Mouse (Mus musculus): Measurements from ENCODE around the gene Coro2b. TPM values are rescaled to one million over a fixed set of nuclear protein-coding genes. Genes with fewer than 3 reads are reported as not detected.
"Not testable (repeated sequence)": the region's sequence is repeated elsewhere in the genome, so short reads cannot be mapped to it uniquely, and the experiment has no call there.

Gene Coro2b
- polyA plus RNA-seq, 1 experiment from 2014 or later = 3.7 TPM

DNA sequence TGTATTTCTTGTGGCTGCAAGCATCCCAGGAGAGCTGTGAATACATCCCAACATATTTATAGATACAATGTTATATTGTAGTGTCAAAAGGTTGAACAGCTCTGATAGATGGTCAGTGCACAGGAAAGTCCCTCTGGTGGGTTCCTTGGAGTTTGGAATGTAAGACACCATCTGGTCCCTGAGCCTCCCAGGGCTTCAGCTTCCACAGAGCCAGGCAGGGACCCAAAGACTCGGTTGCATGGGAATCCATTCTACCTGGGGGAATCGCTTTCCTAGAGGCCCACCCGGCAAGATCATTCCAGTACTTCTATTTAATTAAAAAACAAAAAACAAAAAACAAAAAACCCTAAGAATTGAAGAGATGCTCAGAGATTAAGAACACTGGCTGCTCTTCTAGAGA lies 78.4 kb downstream of the Coro2b start:
- no peaks in the 10 kb centered on the region for H3K36me3 ChIP-seq (ENCODE audit: control insufficient read depth, insufficient read depth, low read length)
- no peak overlapping the region for H3K4me2 ChIP-seq
- no peaks in the 10 kb centered on the region for H3K27me3 ChIP-seq (ENCODE audit: control insufficient read depth, insufficient read depth, low read length)
- WGBS (ENCODE audit: insufficient replicate concordance) = 80% methylated on average over 3 of the region's 3 CpGs
- H3K27ac ChIP-seq (ENCODE audit: low read depth, low read length) = no peak overlapping the region
- no peaks in the 10 kb centered on the region for H3K9me3 ChIP-seq (replicated peaks; ENCODE audit: control insufficient read depth, low read length)
- no peak overlapping the region for H3K4me3 ChIP-seq (ENCODE audit: low read depth, low read length)
- ATAC-seq (replicated peaks; ENCODE audit: insufficient number of reproducible peaks, low FRiP score, low TSS enrichment) = no peak
- no peak overlapping the region for H3K9ac ChIP-seq (ENCODE audit: low read depth, low read length)
- H3K4me1 ChIP-seq (ENCODE audit: control insufficient read depth, insufficient read depth, low read length) = peaks cover 27% of the 10 kb centered on the region

DNA sequence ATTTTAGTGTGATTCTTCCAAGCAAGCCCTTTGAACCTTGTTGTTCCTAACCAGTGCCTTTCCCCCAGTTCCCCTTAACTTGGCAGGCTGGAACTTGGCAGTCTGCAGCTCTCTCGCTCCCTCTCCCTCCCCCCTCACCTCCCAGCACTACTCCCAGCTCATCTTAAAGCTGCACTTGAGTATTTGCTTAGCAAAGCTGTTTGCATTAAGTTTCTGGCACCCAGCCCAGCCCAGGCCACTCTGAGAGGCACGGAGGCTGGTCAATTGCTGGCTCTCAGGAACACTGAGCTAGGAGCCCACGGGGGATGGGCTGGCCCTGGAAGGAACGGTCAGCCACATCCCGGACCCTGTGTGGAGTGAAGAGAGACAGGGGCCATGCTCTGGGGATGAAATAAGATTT lies 80.8 kb downstream of the Coro2b start:
- Histone ChIP-seq H3K36me3 (ENCODE audit: control insufficient read depth, insufficient read depth, low read length) (no peaks in the 10 kb centered on the region), H3K9me3 (replicated peaks; ENCODE audit: control insufficient read depth, low read length) (no peaks in the 10 kb centered on the region), H3K9ac (ENCODE audit: low read depth, low read length) (no peak overlapping the region), H3K4me1 (ENCODE audit: control insufficient read depth, insufficient read depth, low read length) (peaks cover 48% of the 10 kb centered on the region), H3K4me3 (ENCODE audit: low read depth, low read length) (no peak overlapping the region), H3K27me3 (ENCODE audit: control insufficient read depth, insufficient read depth, low read length) (no peaks in the 10 kb centered on the region), H3K27ac (ENCODE audit: low read depth, low read length) (peak overlapping the region; percentile 78), H3K4me2 (peak overlapping the region; percentile 14; the same call in 1 of the 2 replicates)
- ATAC-seq (replicated peaks; ENCODE audit: insufficient number of reproducible peaks, low FRiP score, low TSS enrichment) = peak; percentile 50
- WGBS (ENCODE audit: insufficient replicate concordance) = 14% methylated on average over 5 of the region's 5 CpGs

DNA sequence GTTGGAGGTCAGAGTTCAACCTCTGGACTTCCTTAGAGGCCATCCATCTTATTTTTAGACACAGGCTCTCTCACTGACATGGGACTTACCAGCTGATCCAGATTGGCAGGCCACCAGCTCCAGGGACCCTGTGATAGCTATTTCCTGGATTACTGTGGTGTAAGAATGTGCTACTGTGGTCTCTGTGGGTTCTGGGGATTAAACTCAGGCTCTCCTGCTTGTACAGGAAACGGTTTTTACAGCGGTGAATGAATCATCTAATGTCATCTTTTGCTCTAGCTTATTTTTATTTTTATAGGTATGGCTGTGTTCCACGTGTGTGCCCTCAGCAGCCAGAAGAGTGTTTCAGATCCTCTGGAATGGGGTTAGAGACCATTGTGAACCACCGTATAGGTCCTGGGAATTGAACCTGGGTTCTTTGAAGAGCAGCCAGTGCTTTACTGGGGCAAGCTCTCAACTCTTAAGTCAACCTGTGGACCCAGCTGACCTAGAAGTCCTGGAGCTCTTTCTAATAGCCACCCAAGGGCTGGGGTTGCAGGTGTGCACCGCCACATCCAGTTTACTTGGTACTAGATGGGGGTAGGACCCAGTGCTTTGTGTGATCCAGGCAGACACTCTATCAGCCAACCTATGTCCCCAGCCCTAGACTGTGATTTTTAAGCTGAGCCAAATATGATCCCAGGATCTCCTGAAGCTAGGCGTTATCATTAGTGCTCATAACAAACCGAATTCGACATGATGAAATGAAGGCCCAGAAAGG lies 81.5 kb downstream of the Coro2b start:
- no peak for ATAC-seq (replicated peaks; ENCODE audit: insufficient number of reproducible peaks, low FRiP score, low TSS enrichment)
- no peaks in the 10 kb centered on the region for H3K36me3 ChIP-seq (ENCODE audit: control insufficient read depth, insufficient read depth, low read length)
- peak overlapping the region; percentile 78 for H3K27ac ChIP-seq (ENCODE audit: low read depth, low read length)
- 0 out of 2 replicates have a peak overlapping the region, but pooled peaks have one; percentile 14 for H3K4me2 ChIP-seq
- H3K9ac ChIP-seq (ENCODE audit: low read depth, low read length) = 0 out of 2 replicates have a peak overlapping the region, but pooled peaks have one; percentile 43
- no peak overlapping the region for H3K4me3 ChIP-seq (ENCODE audit: low read depth, low read length)
- H3K27me3 ChIP-seq (ENCODE audit: control insufficient read depth, insufficient read depth, low read length) = no peaks in the 10 kb centered on the region
- peaks cover 51% of the 10 kb centered on the region for H3K4me1 ChIP-seq (ENCODE audit: control insufficient read depth, insufficient read depth, low read length)
- WGBS (ENCODE audit: insufficient replicate concordance) = 64% methylated on average over 8 of the region's 8 CpGs
- no peaks in the 10 kb centered on the region for H3K9me3 ChIP-seq (replicated peaks; ENCODE audit: control insufficient read depth, low read length)

DNA sequence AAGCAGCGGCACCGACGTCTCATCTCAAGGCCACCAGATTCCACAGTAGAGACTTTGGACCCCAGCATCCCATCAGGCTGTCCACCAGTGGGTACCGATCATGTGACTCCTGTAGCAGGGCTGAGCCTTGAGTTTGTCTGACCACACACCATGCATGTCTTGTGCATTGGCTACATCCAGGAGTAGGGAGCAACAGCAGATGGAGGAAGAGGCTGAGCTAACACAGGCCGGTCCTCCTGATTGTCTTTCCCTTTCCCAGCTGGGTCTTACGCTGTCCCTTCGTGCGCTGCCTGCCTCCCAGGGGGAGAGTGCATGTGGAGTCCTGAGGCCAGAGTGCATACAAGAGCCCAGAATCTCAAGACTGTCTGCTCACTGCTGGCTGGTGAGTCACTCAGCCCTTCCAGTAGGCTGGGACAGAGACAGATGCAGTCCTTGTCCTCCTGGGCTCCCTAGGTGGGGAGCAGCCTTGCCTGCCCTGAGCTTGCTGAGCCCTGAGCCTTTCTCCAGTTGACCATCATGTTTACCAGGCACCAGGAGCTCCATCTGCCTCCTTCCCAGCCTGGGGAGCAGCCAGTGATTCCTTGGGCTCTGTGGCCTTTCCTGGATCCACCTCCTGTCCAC lies 84.4 kb downstream of the Coro2b start:
- 0 out of 2 replicates have a peak overlapping the region, but pooled peaks have one; percentile 43 for H3K9ac ChIP-seq (ENCODE audit: low read depth, low read length)
- H3K27ac ChIP-seq (ENCODE audit: low read depth, low read length) = peak overlapping the region; percentile 93
- no peak for ATAC-seq (replicated peaks; ENCODE audit: insufficient number of reproducible peaks, low FRiP score, low TSS enrichment)
- no peak overlapping the region for H3K4me3 ChIP-seq (ENCODE audit: low read depth, low read length)
- H3K27me3 ChIP-seq (ENCODE audit: control insufficient read depth, insufficient read depth, low read length) = no peaks in the 10 kb centered on the region
- no peak overlapping the region for H3K4me2 ChIP-seq
- H3K36me3 ChIP-seq (ENCODE audit: control insufficient read depth, insufficient read depth, low read length) = no peaks in the 10 kb centered on the region
- H3K4me1 ChIP-seq (ENCODE audit: control insufficient read depth, insufficient read depth, low read length) = peaks cover 53% of the 10 kb centered on the region
- 84% methylated on average over 8 of the region's 8 CpGs for WGBS (ENCODE audit: insufficient replicate concordance)
- no peaks in the 10 kb centered on the region for H3K9me3 ChIP-seq (replicated peaks; ENCODE audit: control insufficient read depth, low read length)

DNA sequence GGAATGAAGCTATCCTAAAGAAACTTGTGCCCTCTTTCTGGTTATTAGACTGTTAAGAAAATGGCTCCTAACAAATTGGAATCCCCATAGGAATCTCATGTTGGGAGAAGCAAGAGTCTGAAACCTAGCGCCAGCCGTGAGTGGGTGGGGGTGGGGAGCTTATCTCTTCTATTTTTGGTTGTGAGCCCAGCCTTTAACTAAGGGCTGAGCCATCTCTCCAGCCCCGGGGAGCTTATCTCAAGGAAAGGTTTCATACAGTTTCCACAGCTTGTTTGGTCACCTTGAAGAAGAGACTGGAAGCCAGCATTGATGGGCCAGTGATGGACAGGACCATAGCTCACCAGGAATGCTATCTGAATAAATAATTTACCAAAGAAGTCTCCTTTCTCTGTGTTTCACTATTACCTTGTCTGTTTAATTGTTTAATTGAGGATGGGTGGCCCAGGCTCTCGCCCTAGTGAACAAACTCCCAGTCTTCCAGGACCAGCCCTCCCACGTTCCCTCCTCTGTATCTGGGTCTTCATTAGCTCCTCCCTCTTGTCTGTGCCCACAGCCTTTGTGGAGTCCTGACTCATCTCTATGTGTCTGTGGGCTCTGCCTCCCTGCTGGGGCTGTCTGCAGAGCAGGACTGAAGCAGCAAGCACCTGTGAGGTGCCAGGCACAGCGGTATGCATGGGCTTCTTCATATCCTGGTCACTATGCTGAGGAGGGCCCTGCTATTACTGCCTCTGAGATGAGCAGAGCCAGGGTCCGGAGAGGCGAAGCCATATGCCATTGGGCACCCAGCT lies 85.1 kb downstream of the Coro2b start:
- Histone ChIP-seq H3K27me3 (ENCODE audit: control insufficient read depth, insufficient read depth, low read length) (no peaks in the 10 kb centered on the region), H3K4me2 (0 out of 2 replicates have a peak overlapping the region, but pooled peaks have one; percentile 23), H3K9me3 (replicated peaks; ENCODE audit: control insufficient read depth, low read length) (no peaks in the 10 kb centered on the region), H3K27ac (ENCODE audit: low read depth, low read length) (peak overlapping the region; percentile 93), H3K4me1 (ENCODE audit: control insufficient read depth, insufficient read depth, low read length) (peaks cover 53% of the 10 kb centered on the region), H3K4me3 (ENCODE audit: low read depth, low read length) (no peak overlapping the region), H3K36me3 (ENCODE audit: control insufficient read depth, insufficient read depth, low read length) (no peaks in the 10 kb centered on the region), H3K9ac (ENCODE audit: low read depth, low read length) (0 out of 2 replicates have a peak overlapping the region, but pooled peaks have one; percentile 43)
- 42% methylated on average over 8 of the region's 8 CpGs for WGBS (ENCODE audit: insufficient replicate concordance)
- no peak for ATAC-seq (replicated peaks; ENCODE audit: insufficient number of reproducible peaks, low FRiP score, low TSS enrichment)

DNA sequence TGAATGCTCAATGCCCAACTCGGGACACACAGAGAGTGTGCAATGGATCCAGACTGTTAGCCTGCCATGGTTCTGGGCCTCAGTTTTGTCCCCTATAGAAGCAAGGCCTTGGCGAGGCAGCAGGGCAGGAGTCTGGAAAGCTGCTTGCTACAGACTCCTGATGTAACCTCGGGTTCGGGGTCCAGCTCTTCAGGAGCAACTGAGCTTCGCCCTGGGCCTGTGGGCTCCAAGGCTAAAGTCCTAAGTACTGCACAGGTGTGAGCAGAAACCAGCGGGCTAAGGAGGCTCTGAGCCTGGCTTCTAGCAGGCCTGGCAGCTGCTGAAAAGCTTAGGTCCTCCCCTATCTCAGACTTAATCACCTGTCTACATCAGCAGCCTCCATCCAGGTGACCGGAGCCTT lies 86.0 kb downstream of the Coro2b start:
- no peak overlapping the region for H3K4me3 ChIP-seq (ENCODE audit: low read depth, low read length)
- no peak overlapping the region for H3K4me2 ChIP-seq
- no peak for ATAC-seq (replicated peaks; ENCODE audit: insufficient number of reproducible peaks, low FRiP score, low TSS enrichment)
- H3K36me3 ChIP-seq (ENCODE audit: control insufficient read depth, insufficient read depth, low read length) = no peaks in the 10 kb centered on the region
- 60% methylated on average over 7 of the region's 7 CpGs for WGBS (ENCODE audit: insufficient replicate concordance)
- H3K9me3 ChIP-seq (replicated peaks; ENCODE audit: control insufficient read depth, low read length) = no peaks in the 10 kb centered on the region
- H3K27me3 ChIP-seq (ENCODE audit: control insufficient read depth, insufficient read depth, low read length) = no peaks in the 10 kb centered on the region
- peak overlapping the region; percentile 69 for H3K9ac ChIP-seq (ENCODE audit: low read depth, low read length)
- H3K27ac ChIP-seq (ENCODE audit: low read depth, low read length) = peak overlapping the region; percentile 93
- H3K4me1 ChIP-seq (ENCODE audit: control insufficient read depth, insufficient read depth, low read length) = peaks cover 52% of the 10 kb centered on the region

DNA sequence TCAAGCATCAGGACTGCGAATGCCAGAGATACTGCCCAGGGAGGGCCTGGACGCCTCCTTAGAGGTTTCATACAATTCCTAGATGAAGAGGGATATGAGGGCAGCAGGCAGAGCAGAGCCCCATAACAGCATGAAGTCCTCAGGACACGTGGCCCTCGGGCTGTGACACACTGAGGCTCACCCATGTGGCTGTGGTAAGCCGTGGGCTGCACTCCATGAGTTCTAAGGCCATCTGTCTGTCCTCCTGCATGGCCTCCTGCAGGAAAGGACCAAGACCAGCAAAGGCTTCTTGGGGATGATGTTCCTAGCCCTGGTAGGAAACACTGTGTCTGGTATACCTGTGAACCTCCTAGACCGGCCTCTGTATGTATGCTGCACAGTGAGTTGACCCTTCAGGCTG lies 86.5 kb downstream of the Coro2b start:
- H3K4me1 ChIP-seq (ENCODE audit: control insufficient read depth, insufficient read depth, low read length) = peaks cover 47% of the 10 kb centered on the region
- WGBS (ENCODE audit: insufficient replicate concordance) = 61% methylated on average over 6 of the region's 6 CpGs
- H3K36me3 ChIP-seq (ENCODE audit: control insufficient read depth, insufficient read depth, low read length) = no peaks in the 10 kb centered on the region
- H3K9ac ChIP-seq (ENCODE audit: low read depth, low read length) = no peak overlapping the region
- H3K4me2 ChIP-seq = no peak overlapping the region
- H3K9me3 ChIP-seq (replicated peaks; ENCODE audit: control insufficient read depth, low read length) = no peaks in the 10 kb centered on the region
- peak overlapping the region; percentile 93 for H3K27ac ChIP-seq (ENCODE audit: low read depth, low read length)
- no peak for ATAC-seq (replicated peaks; ENCODE audit: insufficient number of reproducible peaks, low FRiP score, low TSS enrichment)
- no peaks in the 10 kb centered on the region for H3K27me3 ChIP-seq (ENCODE audit: control insufficient read depth, insufficient read depth, low read length)
- H3K4me3 ChIP-seq (ENCODE audit: low read depth, low read length) = no peak overlapping the region

DNA sequence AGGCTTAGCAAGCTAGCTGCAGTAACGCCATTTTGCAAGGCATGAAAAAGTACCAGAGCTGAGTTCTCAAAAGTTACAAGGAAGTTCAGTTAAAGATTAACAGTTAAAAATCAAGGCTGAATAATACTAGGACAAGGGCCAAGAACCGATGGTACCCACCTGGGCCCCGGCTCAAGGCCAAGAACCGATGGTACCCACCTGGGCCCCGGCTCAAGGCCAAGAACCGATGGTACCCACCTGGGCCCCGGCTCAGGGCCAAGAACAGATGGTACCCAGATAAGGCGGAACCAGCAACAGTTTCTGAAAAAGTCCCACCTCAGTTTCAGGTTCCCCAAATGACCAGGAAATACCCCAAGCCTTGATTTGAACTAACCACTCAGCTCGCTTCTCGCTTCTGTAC lies 89.5 kb downstream of the Coro2b start:
- not testable (repeated sequence) for H3K9me3 ChIP-seq (replicated peaks; ENCODE audit: control insufficient read depth, low read length); H3K27ac ChIP-seq (ENCODE audit: low read depth, low read length); H3K9ac ChIP-seq (ENCODE audit: low read depth, low read length); H3K36me3 ChIP-seq (ENCODE audit: control insufficient read depth, insufficient read depth, low read length); H3K27me3 ChIP-seq (ENCODE audit: control insufficient read depth, insufficient read depth, low read length); H3K4me2 ChIP-seq; ATAC-seq (replicated peaks; ENCODE audit: insufficient number of reproducible peaks, low FRiP score, low TSS enrichment); H3K4me3 ChIP-seq (ENCODE audit: low read depth, low read length)
- peaks cover 21% of the 10 kb centered on the region for H3K4me1 ChIP-seq (ENCODE audit: control insufficient read depth, insufficient read depth, low read length)
- WGBS (ENCODE audit: insufficient replicate concordance) = 93% methylated on average over 5 of the region's 10 CpGs

Measured in heart, embryonic 11.5 days (tissue).